Mouse (Mus musculus) neural tube, embryonic 15.5 days (tissue): ENCODE measurements around the gene Ddx19b. TPM values are rescaled to one million over a fixed set of nuclear protein-coding genes. Genes with fewer than 3 reads are reported as not detected.
"Not testable (repeated sequence)": the region's sequence is repeated elsewhere in the genome, so short reads cannot be mapped to it uniquely, and the experiment has no call there.

Source experiments
- ATAC-seq: fragments of 200-750 bp; cut with Nextera tagmentation; 2 replicates; pipeline ENCODE4 v1.8.0; 2017; ENCODE audit warnings: mild to moderate bottlenecking, moderate TSS enrichment, moderate library complexity; ENCODE audit not compliant: low FRiP score
- H3K27ac ChIP-seq: fragments of 300-500 bp; sonication (generic); replicated peaks from 2 replicates; pipeline ENCODE4 v1.5.1; 2015; ENCODE audit warnings: mild to moderate bottlenecking, inconsistent platforms
- H3K27me3 ChIP-seq: fragments of 300-500 bp; sonication (generic); replicated peaks from 2 replicates; pipeline ENCODE4 v1.6.1; 2015; ENCODE audit warnings: inconsistent platforms
- H3K36me3 ChIP-seq: fragments of 300-500 bp; sonication (generic); 2 replicates; pipeline ENCODE4 v1.6.1; 2015; ENCODE audit warnings: inconsistent platforms
- H3K4me1 ChIP-seq: fragments of 300-500 bp; sonication (generic); 2 replicates; pipeline ENCODE4 v1.6.1; 2015; ENCODE audit warnings: inconsistent platforms
- H3K4me2 ChIP-seq: fragments of 300-500 bp; sonication (generic); 2 replicates; pipeline ENCODE4 v1.6.1; 2015; ENCODE audit warnings: inconsistent platforms, mild to moderate bottlenecking, moderate library complexity
- H3K4me3 ChIP-seq: fragments of 300-500 bp; sonication (generic); replicated peaks from 2 replicates; pipeline ENCODE4 v1.5.1; 2015; ENCODE audit warnings: mild to moderate bottlenecking, inconsistent platforms
- H3K9ac ChIP-seq: fragments of 300-500 bp; sonication (generic); replicated peaks from 2 replicates; pipeline ENCODE4 v1.6.1; 2015; ENCODE audit warnings: mild to moderate bottlenecking, inconsistent platforms
- H3K9me3 ChIP-seq: fragments of 300-500 bp; sonication (generic); replicated peaks from 2 replicates; pipeline ENCODE4 v1.6.1; 2016; ENCODE audit warnings: inconsistent platforms
- WGBS: fragments of 180-500 bp; shearing (Covaris S2); methylation state at CpG from one replicate; pipeline ENCODE4 v1.1.7; 2015; ENCODE audit warnings: mixed read lengths; 5-methylcytosine and 5-hydroxymethylcytosine counted together
- polyA plus RNA-seq: library from polyadenylated mRNA; unstranded; fragments of >200 nt; fragmentation: Nextera tagmentation; extraction: Ambion mirVana; gene quantifications from 2 replicates; pipeline ENCODE4 v1.2.1, GENCODE M21; 2015

Gene Ddx19b
- polyA plus RNA-seq: 6.0 and 6.1 TPM in 2 replicates

DNA sequence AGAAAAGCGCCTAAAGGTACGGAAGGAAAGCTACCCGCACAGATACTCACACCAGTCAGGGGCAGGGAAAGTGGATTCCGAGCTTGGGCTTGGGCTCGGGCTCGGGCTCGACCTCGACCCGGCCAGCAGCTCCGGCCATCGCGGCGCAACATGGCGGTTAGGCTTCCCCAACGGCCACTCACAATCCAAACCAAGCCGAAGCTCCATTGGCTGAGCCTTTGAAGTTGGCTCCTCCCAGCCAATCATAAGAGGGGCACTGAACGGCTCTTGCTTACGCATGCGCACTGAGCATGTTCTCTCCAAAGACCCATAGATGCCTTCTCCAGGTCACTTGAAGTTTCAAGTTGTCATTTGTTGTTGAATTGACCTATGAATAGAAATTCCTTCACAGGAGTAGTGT, at the start of gene Ddx19b:
Gene Ddx19b (minus strand): TSS at position 180 of the 400 bp plus-strand sequence.
- WGBS: 96% methylated on average over 19 of the region's 19 CpGs
- Histone ChIP-seq H3K9me3 (no peaks in the 10 kb centered on the region), H3K27me3 (peaks cover 10% of the 10 kb centered on the region; the same call in 1 of the 2 replicates), H3K27ac (no peak within 1 kb of the TSS), H3K36me3 (peaks cover 1% of the 10 kb centered on the region; the same call in 1 of the 2 replicates), H3K9ac (no peak within 1 kb of the TSS), H3K4me2 (no peak within 1 kb of the TSS), H3K4me3 (no peak within 1 kb of the TSS), H3K4me1 (peaks cover 32% of the 10 kb centered on the region)
- ATAC-seq: no peak

DNA sequence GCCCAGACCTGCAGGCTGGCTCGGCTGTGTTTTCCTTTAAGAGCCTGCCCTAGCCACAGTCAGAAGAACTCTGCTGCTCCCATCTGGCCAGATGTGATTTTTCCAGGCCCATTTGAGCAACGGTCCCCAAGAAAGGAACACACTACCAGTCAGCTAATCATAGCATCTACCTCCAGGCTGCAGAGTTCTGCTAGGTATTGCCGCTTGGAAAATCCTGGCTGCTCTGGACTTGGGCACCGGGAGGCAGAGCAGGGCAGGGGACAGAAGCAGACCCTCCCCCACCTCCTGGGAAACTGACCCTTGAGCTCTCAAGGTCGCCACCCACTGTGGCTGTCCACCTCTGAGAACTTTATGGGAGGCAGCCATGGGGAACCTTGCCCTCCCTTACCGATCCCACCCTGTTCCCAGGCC, 48.3 kb upstream of the Ddx19b start:
- Histone ChIP-seq H3K9ac (no peak overlapping the region), H3K4me3 (no peak overlapping the region), H3K4me1 (no peaks in the 10 kb centered on the region), H3K4me2 (no peak overlapping the region), H3K27ac (no peak overlapping the region), H3K27me3 (no peaks in the 10 kb centered on the region), H3K9me3 (no peaks in the 10 kb centered on the region), H3K36me3 (no peaks in the 10 kb centered on the region)
- no peak for ATAC-seq
- 32% methylated on average over 6 of the region's 6 CpGs for WGBS

DNA sequence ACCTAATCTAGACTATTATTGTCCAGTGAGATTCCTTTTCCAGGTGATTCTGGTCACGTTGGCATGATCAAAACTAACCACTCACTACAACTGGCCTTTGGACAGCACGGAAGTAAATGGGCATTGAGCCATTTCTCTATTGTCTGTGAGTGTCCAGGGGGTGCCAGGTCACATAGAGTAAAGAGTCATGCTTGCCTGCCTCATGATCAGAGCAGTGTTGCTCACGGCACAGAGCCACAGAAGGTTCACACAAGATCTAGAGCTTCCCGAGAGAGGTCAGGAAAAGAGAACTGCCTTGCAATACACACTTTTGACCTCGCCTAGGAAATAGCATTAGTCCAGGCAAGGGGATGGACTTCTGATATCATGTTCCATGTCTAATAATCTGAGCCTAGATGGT, 47.9 kb upstream of the Ddx19b start:
- no peak for ATAC-seq
- H3K4me1 ChIP-seq: no peaks in the 10 kb centered on the region
- no peak overlapping the region for H3K4me2 ChIP-seq
- H3K4me3 ChIP-seq: no peak overlapping the region
- H3K27ac ChIP-seq: no peak overlapping the region
- WGBS: 76% methylated on average over 5 of the region's 5 CpGs
- H3K9me3 ChIP-seq: no peaks in the 10 kb centered on the region
- H3K36me3 ChIP-seq: no peaks in the 10 kb centered on the region
- no peaks in the 10 kb centered on the region for H3K27me3 ChIP-seq
- no peak overlapping the region for H3K9ac ChIP-seq

DNA sequence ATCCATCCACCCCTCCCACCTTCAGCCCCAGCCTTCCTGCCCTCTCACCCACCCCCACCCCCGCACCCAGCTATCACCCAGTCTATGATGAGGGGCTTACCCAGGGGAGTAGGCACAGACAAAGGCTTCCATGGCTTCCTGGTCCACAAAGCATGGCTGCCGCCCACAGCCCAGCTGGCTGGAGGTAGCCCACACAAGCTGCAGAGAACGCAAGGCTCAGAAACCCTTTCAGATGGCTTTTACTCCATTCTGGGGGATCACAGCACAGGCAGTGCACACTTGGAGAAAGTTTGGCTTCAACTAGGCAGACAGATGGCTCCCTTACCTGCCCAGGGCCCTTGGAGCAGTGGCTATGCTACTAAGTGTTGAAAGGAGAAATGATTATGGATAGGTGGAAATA, 44.4 kb upstream of the Ddx19b start:
- Histone ChIP-seq H3K4me2 (no peak overlapping the region), H3K9ac (no peak overlapping the region), H3K27me3 (0 out of 2 replicates have a peak, but pooled peaks cover 1% of the 10 kb centered on the region), H3K36me3 (no peaks in the 10 kb centered on the region), H3K9me3 (no peaks in the 10 kb centered on the region), H3K4me1 (no peaks in the 10 kb centered on the region), H3K27ac (no peak overlapping the region), H3K4me3 (no peak overlapping the region)
- 74% methylated on average over 3 of the region's 3 CpGs for WGBS
- ATAC-seq: no peak

DNA sequence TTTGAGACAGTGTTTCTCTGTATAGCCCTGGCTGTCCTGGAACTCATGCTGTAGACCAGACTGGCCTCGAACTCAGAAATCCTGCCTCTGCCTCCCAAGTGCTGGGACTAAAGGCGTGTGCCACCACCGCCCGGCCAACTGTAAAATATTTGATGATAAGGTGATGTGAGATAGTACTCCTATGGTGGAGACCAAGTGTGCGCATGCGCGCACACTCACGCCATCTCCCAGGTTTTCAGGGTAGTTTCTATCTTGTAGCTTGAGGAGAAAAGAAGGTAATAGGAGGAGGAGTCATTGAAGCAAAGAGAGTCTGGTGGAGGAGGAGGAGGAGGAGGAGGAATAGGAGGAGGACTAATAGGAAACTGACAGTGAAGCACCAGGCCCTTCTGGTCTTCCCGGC, 37.1 kb upstream of the Ddx19b start:
- not testable (repeated sequence) for H3K27me3 ChIP-seq, H3K27ac ChIP-seq, H3K4me3 ChIP-seq, H3K4me2 ChIP-seq, H3K36me3 ChIP-seq, H3K9ac ChIP-seq, ATAC-seq, H3K4me1 ChIP-seq, H3K9me3 ChIP-seq
- WGBS: 92% methylated on average over 9 of the region's 9 CpGs

DNA sequence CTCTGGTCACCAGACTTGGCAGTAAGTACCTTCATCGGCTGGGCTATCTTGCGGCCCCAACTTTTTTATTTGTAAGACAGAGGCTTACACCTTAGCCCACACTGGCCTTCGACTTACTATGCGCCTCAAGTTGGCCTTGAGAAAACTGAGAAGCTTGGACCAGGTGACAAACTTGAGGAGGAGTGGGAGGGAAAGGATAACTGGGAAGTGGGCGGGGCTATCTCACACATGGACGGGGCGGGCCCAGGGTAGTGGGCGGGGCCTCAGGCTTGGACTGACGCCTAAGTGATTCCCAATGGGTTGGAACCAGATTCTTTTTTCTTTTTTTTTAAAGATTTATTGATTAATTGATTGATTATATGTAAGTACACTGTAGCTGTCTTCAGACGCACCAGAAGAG, 35.9 kb upstream of the Ddx19b start:
- WGBS: 28% methylated on average over 10 of the region's 10 CpGs
- Histone ChIP-seq H3K9me3 (no peaks in the 10 kb centered on the region), H3K36me3 (no peaks in the 10 kb centered on the region), H3K4me2 (no peak overlapping the region), H3K27ac (no peak overlapping the region), H3K9ac (no peak overlapping the region), H3K4me3 (no peak overlapping the region), H3K4me1 (peaks cover 7% of the 10 kb centered on the region), H3K27me3 (0 out of 2 replicates have a peak, but pooled peaks cover 3% of the 10 kb centered on the region)
- no peak for ATAC-seq

DNA sequence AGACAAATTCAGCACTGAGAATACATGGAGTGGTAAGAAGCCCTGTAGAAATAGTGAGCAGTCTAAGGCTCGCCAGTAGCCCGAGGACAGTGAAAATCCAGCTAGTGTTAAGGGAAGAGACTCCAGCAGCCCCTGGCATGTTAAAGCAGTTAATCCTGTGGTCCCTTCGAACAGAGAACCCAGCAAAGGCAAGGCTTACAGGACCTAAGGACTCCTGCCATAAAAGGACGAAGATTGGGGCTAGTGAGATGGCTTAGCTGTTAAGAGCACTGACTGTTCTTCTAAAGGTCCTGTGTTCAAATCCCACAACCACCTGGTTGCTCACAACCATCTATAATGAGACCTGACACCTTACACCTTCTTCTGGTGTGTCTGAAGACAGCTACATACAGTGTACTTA, 34.8 kb upstream of the Ddx19b start:
- no peak for ATAC-seq
- Histone ChIP-seq H3K4me2 (no peak overlapping the region), H3K4me3 (no peak overlapping the region), H3K9me3 (no peaks in the 10 kb centered on the region), H3K27me3 (0 out of 2 replicates have a peak, but pooled peaks cover 3% of the 10 kb centered on the region), H3K36me3 (no peaks in the 10 kb centered on the region), H3K4me1 (peaks cover 10% of the 10 kb centered on the region), H3K27ac (no peak overlapping the region), H3K9ac (no peak overlapping the region)
- 68% methylated on average over 4 of the region's 4 CpGs for WGBS

DNA sequence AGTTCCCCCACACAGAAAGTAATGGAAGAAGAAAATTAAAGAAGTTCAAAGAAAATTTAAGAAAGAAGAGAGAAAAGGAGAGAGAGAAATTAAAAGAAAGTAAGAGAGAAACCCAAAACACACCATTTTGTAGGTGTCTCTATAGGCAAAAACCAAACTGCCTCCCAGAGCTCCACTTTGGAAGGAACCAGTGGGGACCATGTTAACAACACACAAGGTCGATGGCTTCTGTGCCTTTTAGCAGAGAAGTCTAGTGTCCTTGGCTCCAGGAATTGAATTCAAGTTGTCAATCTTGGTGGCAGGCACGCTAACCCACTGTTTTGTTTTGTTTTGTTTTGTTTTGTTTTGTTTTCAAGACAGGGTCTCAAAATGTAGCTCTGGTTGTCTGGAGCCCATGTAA, 31.3 kb upstream of the Ddx19b start:
- no peak for ATAC-seq
- 50% methylated on average over 2 of the region's 2 CpGs for WGBS

DNA sequence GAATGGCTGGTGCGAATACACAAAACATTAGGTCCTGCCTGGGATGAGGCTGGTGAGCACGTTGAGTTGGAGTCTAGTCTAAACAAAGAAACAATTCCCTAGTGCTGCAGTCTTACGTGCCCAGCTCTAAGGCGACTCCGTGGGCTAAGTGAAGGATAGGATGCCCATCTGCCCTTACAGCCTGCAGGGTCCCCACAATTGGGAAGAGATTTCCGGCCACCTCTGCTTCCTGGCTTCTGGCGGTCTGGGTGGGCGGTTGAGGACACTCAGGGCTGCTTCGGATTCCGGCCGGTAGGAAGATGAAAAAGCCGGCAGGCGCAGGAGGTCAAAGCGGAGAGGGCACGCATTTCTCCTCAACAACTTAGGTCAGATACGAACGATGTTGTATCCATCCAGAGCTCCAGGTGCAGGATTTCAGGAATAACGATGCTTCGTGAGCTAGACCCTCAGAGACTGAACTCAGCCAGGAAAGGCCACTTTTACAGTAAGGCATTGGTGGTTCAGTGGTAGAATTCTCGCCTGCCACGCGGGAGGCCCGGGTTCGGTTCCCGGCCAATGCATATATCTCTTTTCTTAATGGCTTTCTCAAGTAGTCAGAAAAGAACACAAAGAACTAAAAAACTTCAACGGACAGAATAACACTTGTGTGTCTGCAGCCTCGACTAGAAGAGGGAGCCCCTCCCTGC, 30.7 kb upstream of the Ddx19b start:
- Histone ChIP-seq H3K36me3 (no peaks in the 10 kb centered on the region), H3K9me3 (no peaks in the 10 kb centered on the region), H3K9ac (peak overlapping the region; percentile 70), H3K27ac (peak overlapping the region; percentile 86), H3K4me3 (peak overlapping the region; percentile 72), H3K4me2 (peak overlapping the region; percentile 61), H3K27me3 (no peaks in the 10 kb centered on the region), H3K4me1 (peaks cover 33% of the 10 kb centered on the region)
- WGBS: 0% methylated on average over 27 of the region's 27 CpGs
- peak; percentile 92 for ATAC-seq

More for the DNA sequence above, 31.3 kb upstream of the Ddx19b start:
- no peaks in the 10 kb centered on the region for H3K36me3 ChIP-seq
- 0 out of 2 replicates have a peak overlapping the region, but pooled peaks have one; percentile 30 for H3K27ac ChIP-seq
- peaks cover 27% of the 10 kb centered on the region for H3K4me1 ChIP-seq
- peak overlapping the region; percentile 61 for H3K4me2 ChIP-seq
- H3K4me3 ChIP-seq: no peak overlapping the region
- H3K9ac ChIP-seq: no peak overlapping the region
- no peaks in the 10 kb centered on the region for H3K9me3 ChIP-seq
- H3K27me3 ChIP-seq: no peaks in the 10 kb centered on the region

DNA sequence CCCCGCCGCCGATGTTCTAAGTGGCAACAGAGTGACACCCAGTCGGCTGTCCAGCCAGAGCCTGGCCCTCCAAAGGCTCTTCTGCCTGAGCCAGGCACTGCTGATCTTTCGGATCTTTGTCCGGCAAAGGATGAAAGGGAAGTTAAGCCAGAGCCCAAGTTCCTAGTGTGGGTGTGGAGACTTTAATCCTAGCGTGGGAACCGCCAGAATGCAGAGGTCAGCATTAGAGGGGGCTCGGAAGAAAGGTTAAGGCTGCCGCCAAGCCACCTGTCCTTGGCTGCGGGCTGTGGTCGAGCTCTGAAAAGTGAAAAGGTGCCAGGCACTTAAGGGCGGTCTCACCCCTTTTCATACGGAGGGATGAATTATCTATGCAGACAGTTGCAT, 30.1 kb upstream of the Ddx19b start:
- H3K4me3 ChIP-seq: peak overlapping the region; percentile 72
- H3K27ac ChIP-seq: peak overlapping the region; percentile 86
- H3K9ac ChIP-seq: peak overlapping the region; percentile 70
- H3K4me2 ChIP-seq: peak overlapping the region; percentile 61
- H3K9me3 ChIP-seq: no peaks in the 10 kb centered on the region
- WGBS: 0% methylated on average over 14 of the region's 14 CpGs
- H3K4me1 ChIP-seq: peaks cover 39% of the 10 kb centered on the region
- H3K27me3 ChIP-seq: no peaks in the 10 kb centered on the region
- 0 out of 2 replicates have a peak, but pooled peaks have one; percentile 1 for ATAC-seq
- H3K36me3 ChIP-seq: no peaks in the 10 kb centered on the region

DNA sequence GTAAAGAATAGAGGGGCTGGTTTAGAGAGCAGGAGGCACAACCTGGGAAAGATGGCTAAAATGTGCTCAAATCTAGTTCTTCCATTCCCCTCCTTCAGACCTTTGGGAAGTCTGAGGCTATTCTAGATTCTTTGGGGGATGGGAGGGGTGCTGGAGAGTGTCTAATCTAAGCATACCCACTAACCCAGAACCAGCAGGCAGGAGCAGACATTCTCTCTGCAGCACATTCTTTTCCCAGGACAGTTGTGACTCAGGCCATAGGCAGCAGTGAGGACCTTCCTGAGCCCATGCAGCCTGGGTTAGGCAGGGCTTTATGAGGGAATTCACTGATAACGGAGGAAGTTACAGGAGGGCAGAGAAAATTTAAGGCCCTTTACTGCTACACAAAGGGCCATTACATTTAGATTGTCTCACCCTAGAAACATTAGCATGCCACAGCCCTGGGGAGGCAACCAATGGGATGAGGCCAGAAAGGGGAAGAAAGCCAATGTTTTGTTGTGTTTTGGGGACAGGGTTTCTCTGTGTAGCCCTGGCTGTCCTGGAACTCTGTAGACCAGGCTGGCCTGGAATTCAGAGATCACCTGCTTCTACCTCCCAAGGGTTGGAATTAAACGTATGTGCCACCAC, 27.5 kb upstream of the Ddx19b start:
- 53% methylated on average over 2 of the region's 2 CpGs for WGBS
- H3K27me3 ChIP-seq: no peaks in the 10 kb centered on the region
- no peak overlapping the region for H3K4me3 ChIP-seq
- no peak overlapping the region for H3K27ac ChIP-seq
- no peak for ATAC-seq
- no peak overlapping the region for H3K9ac ChIP-seq
- no peaks in the 10 kb centered on the region for H3K9me3 ChIP-seq
- H3K36me3 ChIP-seq: peaks cover 19% of the 10 kb centered on the region
- H3K4me1 ChIP-seq: peaks cover 39% of the 10 kb centered on the region
- H3K4me2 ChIP-seq: no peak overlapping the region

DNA sequence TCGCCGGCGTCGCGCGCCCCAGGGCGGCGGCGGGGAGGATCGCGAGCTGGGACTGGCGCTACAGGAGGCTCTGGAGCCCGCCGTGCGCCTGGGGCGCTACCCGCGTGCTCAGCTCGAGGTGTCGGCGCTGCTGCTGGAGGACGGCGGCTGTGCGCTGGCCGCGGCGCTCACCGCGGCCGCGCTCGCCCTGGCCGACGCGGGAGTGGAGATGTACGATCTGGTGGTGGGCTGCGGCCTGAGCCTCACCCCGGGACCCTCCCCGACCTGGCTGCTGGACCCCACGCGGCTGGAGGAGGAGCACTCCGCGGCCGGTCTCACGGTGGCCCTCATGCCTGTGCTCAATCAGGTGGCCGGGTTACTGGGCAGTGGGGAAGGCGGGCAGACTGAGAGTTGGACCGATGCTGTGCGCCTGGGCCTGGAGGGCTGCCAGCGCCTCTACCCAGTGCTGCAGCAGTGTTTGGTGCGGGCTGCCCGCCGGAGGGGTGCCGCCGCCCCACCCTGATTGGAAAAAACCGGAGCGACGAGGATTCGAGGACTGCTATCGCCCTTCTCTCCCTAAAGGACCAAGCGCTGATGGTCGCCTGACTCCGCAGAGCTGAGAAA, 25.2 kb upstream of the Ddx19b start:
- Histone ChIP-seq H3K4me2 (peak overlapping the region; percentile 99), H3K27ac (peak overlapping the region; percentile 80), H3K4me1 (peaks cover 32% of the 10 kb centered on the region), H3K4me3 (peak overlapping the region; percentile 94), H3K9ac (peak overlapping the region; percentile 83), H3K36me3 (peaks cover 41% of the 10 kb centered on the region), H3K27me3 (no peaks in the 10 kb centered on the region), H3K9me3 (no peaks in the 10 kb centered on the region)
- WGBS: under 1% methylated on average over 50 of the region's 63 CpGs
- peak; percentile 51 for ATAC-seq
